Mouse (Mus musculus) MEL (cell line): ENCODE data around the gene Pde10a. TPM values are rescaled to one million over a fixed set of nuclear protein-coding genes. Genes with fewer than 3 reads are reported as not detected.

Source experiments
- DNase-seq: peaks from one replicate; pipeline ENCODE4 v3.0.0; 2011; ENCODE audit warnings: low read depth, low spot score
- H3K27ac ChIP-seq: 2 replicates; pipeline ENCODE4 v1.5.1; 2012; ENCODE audit warnings: low read depth, mild to moderate bottlenecking, control low read depth, low read length, moderate library complexity; ENCODE audit not compliant: control insufficient read depth
- H3K27me3 ChIP-seq, 2 experiments: fragments of 150-350 bp in 1 of 2; sonication (generic) in 1 of 2; 2 replicates each; pipeline ENCODE4 v1.6.1; 2012; ENCODE audit warnings: low read length in 2 of 2, mild to moderate bottlenecking in 2 of 2, improper control_type of control experiment in 1 of 2, moderate library complexity in 1 of 2; ENCODE audit not compliant: insufficient read depth in 2 of 2, control insufficient read depth in 1 of 2
- H3K36me3 ChIP-seq, 2 experiments: 2 replicates each; pipeline ENCODE4 v1.6.1; 2012 to 2014; ENCODE audit warnings: low read length in 2 of 2, improper control_type of control experiment in 1 of 2, inconsistent platforms in 1 of 2, mild to moderate bottlenecking in 1 of 2; ENCODE audit not compliant: insufficient read depth in 2 of 2, control insufficient read depth in 1 of 2
- H3K4me1 ChIP-seq, 2 experiments: fragments of 150-350 bp in 1 of 2; sonication (generic) in 1 of 2; 2 replicates each; pipeline ENCODE4 v1.6.1; 2012; ENCODE audit warnings: low read length in 2 of 2, improper control_type of control experiment in 1 of 2, mild to moderate bottlenecking in 1 of 2; ENCODE audit not compliant: insufficient read depth in 2 of 2, control insufficient read depth in 1 of 2
- H3K4me3 ChIP-seq, 2 experiments: fragments of 150-350 bp in 1 of 2; sonication (generic) in 1 of 2; 2 replicates each; pipeline ENCODE4 v1.5.1; 2012; ENCODE audit warnings: low read depth in 2 of 2, low read length in 2 of 2, mild to moderate bottlenecking in 2 of 2, moderate library complexity in 2 of 2, control low read depth in 1 of 2, improper control_type of control experiment in 1 of 2; ENCODE audit not compliant: control insufficient read depth in 1 of 2, insufficient read depth in 1 of 2
- H3K79me2 ChIP-seq: 2 replicates; pipeline ENCODE4 v1.6.1; 2012; ENCODE audit warnings: mild to moderate bottlenecking, low read length, moderate library complexity; ENCODE audit not compliant: control insufficient read depth, poor library complexity, insufficient read depth
- H3K9ac ChIP-seq: 2 replicates; pipeline ENCODE4 v1.6.1; 2012; ENCODE audit warnings: low read depth, mild to moderate bottlenecking, control low read depth, low read length, moderate library complexity; ENCODE audit not compliant: control insufficient read depth, poor library complexity, severe bottlenecking
- H3K9me3 ChIP-seq: fragments of 150-350 bp; sonication (generic); replicated peaks from 2 replicates; pipeline ENCODE4 v1.6.1; 2012; ENCODE audit warnings: mild to moderate bottlenecking, low read length, improper control_type of control experiment, moderate library complexity; ENCODE audit not compliant: insufficient read depth
- BHLHE40 ChIP-seq: IDR thresholded peaks from 2 replicates; pipeline ENCODE4 v1.6.1; 2012; ENCODE audit warnings: low read depth, mild to moderate bottlenecking, inconsistent platforms, low read length, improper control_type of control experiment, borderline replicate concordance
- CHD1 ChIP-seq: IDR thresholded peaks from 2 replicates; pipeline ENCODE4 v1.6.1; 2012; ENCODE audit warnings: low read depth, mild to moderate bottlenecking, inconsistent platforms, low read length, improper control_type of control experiment
- CHD2 ChIP-seq: IDR thresholded peaks from 2 replicates; pipeline ENCODE4 v1.6.1; 2011; ENCODE audit warnings: low read length, improper control_type of control experiment
- ELF1 ChIP-seq: IDR thresholded peaks from 2 replicates; pipeline ENCODE4 v1.6.1; 2014; ENCODE audit warnings: low read depth, mild to moderate bottlenecking, inconsistent platforms, low read length, improper control_type of control experiment, moderate library complexity
- GABPA ChIP-seq: IDR thresholded peaks from 2 replicates; pipeline ENCODE4 v1.6.1; 2012; ENCODE audit warnings: low read depth, mild to moderate bottlenecking, inconsistent platforms, low read length, improper control_type of control experiment, moderate library complexity
- GATA1 ChIP-seq: IDR thresholded peaks from 2 replicates; pipeline ENCODE4 v1.6.1; 2011; ENCODE audit warnings: low read depth, low read length, improper control_type of control experiment
- HCFC1 ChIP-seq: IDR thresholded peaks from 2 replicates; pipeline ENCODE4 v1.6.1; 2012; ENCODE audit warnings: low read depth, mild to moderate bottlenecking, inconsistent platforms, low read length, improper control_type of control experiment, moderate library complexity
- MAFK ChIP-seq: IDR thresholded peaks from 2 replicates; pipeline ENCODE4 v1.6.1; 2011; ENCODE audit warnings: low read depth, mild to moderate bottlenecking, low read length, improper control_type of control experiment, borderline replicate concordance
- MAX ChIP-seq: IDR thresholded peaks from 2 replicates; pipeline ENCODE4 v1.6.1; 2011; ENCODE audit warnings: low read length, improper control_type of control experiment
- MAZ ChIP-seq: IDR thresholded peaks from 2 replicates; pipeline ENCODE4 v1.6.1; 2012; ENCODE audit warnings: low read depth, mild to moderate bottlenecking, inconsistent platforms, low read length, improper control_type of control experiment
- MXI1 ChIP-seq: IDR thresholded peaks from 2 replicates; pipeline ENCODE4 v1.6.1; 2011; ENCODE audit warnings: mild to moderate bottlenecking, low read depth, low read length, improper control_type of control experiment
- NELFE ChIP-seq: IDR thresholded peaks from 2 replicates; pipeline ENCODE4 v1.6.1; 2011; ENCODE audit warnings: low read depth, low read length, improper control_type of control experiment
- POLR2A ChIP-seq, 2 experiments: IDR thresholded peaks; 2 replicates each; pipeline ENCODE4 v1.6.1; 2011 to 2012; ENCODE audit warnings: low read length in 2 of 2, mild to moderate bottlenecking in 2 of 2, control low read depth in 1 of 2, improper control_type of control experiment in 1 of 2, low read depth in 1 of 2, moderate library complexity in 1 of 2; ENCODE audit not compliant: control insufficient read depth in 1 of 2, insufficient read depth in 1 of 2, poor library complexity in 1 of 2
- RCOR1 ChIP-seq: IDR thresholded peaks from 2 replicates; pipeline ENCODE4 v1.6.1; 2012; ENCODE audit warnings: low read depth, mild to moderate bottlenecking, inconsistent platforms, low read length, improper control_type of control experiment
- SIN3A ChIP-seq: IDR thresholded peaks from 2 replicates; pipeline ENCODE4 v1.6.1; 2012; ENCODE audit warnings: low read length, improper control_type of control experiment, inconsistent platforms
- TAL1 ChIP-seq: IDR thresholded peaks from 2 replicates; pipeline ENCODE4 v1.6.1; 2012; ENCODE audit warnings: mild to moderate bottlenecking, inconsistent platforms, low read length, moderate library complexity, mixed read lengths
- TBP ChIP-seq: IDR thresholded peaks from 2 replicates; pipeline ENCODE4 v1.8.0; 2011; ENCODE audit warnings: low read depth, low read length, improper control_type of control experiment
- UBTF ChIP-seq: IDR thresholded peaks from 2 replicates; pipeline ENCODE4 v1.6.1; 2012; ENCODE audit warnings: low read depth, mild to moderate bottlenecking, inconsistent platforms, low read length, improper control_type of control experiment, moderate library complexity, borderline replicate concordance; ENCODE audit not compliant: insufficient read depth
- USF2 ChIP-seq, 2 experiments: IDR thresholded peaks; 2 replicates each; pipeline ENCODE4 v1.6.1; 2011 to 2012; ENCODE audit warnings: improper control_type of control experiment in 2 of 2, low read length in 2 of 2, borderline replicate concordance in 1 of 2, inconsistent platforms in 1 of 2, low read depth in 1 of 2, mild to moderate bottlenecking in 1 of 2; ENCODE audit not compliant: insufficient read depth in 1 of 2
- ZKSCAN1 ChIP-seq: IDR thresholded peaks from 2 replicates; pipeline ENCODE4 v1.6.1; 2012; ENCODE audit warnings: low read depth, mild to moderate bottlenecking, inconsistent platforms, low read length, improper control_type of control experiment, moderate library complexity
- ZMIZ1 ChIP-seq: IDR thresholded peaks from 2 replicates; pipeline ENCODE4 v1.6.1; 2012; ENCODE audit warnings: low read depth, mild to moderate bottlenecking, inconsistent platforms, low read length, improper control_type of control experiment, moderate library complexity
- ZNF384 ChIP-seq: IDR thresholded peaks from 2 replicates; pipeline ENCODE4 v1.6.1; 2012; ENCODE audit warnings: low read depth, mild to moderate bottlenecking, inconsistent platforms, low read length, improper control_type of control experiment
- polyA plus RNA-seq, 2 experiments: library from polyadenylated mRNA; stranded (reverse) in 1 of 2; unstranded in 1 of 2; fragments of >175 nt in 1 of 2; fragments of >200 nt in 1 of 2; gene quantifications; 2 replicates each; pipeline versions ENCODE4 v1.2.1 to v1.2.4; 2012; ENCODE audit warnings: low replicate concordance in 2 of 2, low read depth in 1 of 2; ENCODE audit not compliant: insufficient read length in 2 of 2, insufficient read depth in 1 of 2, missing spikeins in 1 of 2
- total RNA-seq: library from RNA; depleted of rRNA; stranded (reverse); fragments of 300-350 nt; gene quantifications from 2 replicates; pipeline ENCODE4 v1.2.3, GENCODE M21; 2012

Pde10a gene
- total and polyA plus RNA-seq, 3 experiments: 3.1 to 6.9 TPM; not detected in 1

- Histone ChIP-seq H3K36me3 (peaks cover 0 to 5% of the 10 kb centered on the region in 2 experiments; a peak in 2 of 4 replicates), H3K4me3 (no peak overlapping the region), H3K27ac (no peak overlapping the region), H3K27me3 (no peaks in the 10 kb centered on the region), H3K4me1 (peaks cover 2 to 8% of the 10 kb centered on the region in 2 experiments), H3K9ac (no peak overlapping the region), H3K79me2 (no peaks in the 10 kb centered on the region), H3K9me3 (no peaks in the 10 kb centered on the region)
- no peak for DNase-seq
- TF ChIP-seq GATA1: no peak
- no peak for TF ChIP-seq GABPA
- no peak for TF ChIP-seq BHLHE40
- no peak for TF ChIP-seq RCOR1
- TF ChIP-seq TAL1: no peak
- TF ChIP-seq CHD1: no peak
- TF ChIP-seq USF2 (IDR thresholded peaks at IDR 0.05; ENCODE audit: borderline replicate concordance in 1 of 2, insufficient read depth in 1 of 2, low read depth in 1 of 2, low read length in 2 of 2): no peak
- no peak for TF ChIP-seq CHD2
Observed at GRCm38 (mm10) chr17:8801083-8801854, 276.1 kb downstream of the Pde10a start.

GRCm38 (mm10) chr17:8801855-8802104 is 276.6 kb downstream of the Pde10a start:
- Histone ChIP-seq H3K4me3 (no peak overlapping the region), H3K9me3 (no peaks in the 10 kb centered on the region), H3K27me3 (no peaks in the 10 kb centered on the region), H3K79me2 (no peaks in the 10 kb centered on the region), H3K27ac (no peak overlapping the region), H3K36me3 (peaks cover 0 to 5% of the 10 kb centered on the region in 2 experiments; a peak in 2 of 4 replicates), H3K9ac (no peak overlapping the region), H3K4me1 (peaks cover 2 to 8% of the 10 kb centered on the region in 2 experiments)
- TF ChIP-seq ZMIZ1: no peak
- TF ChIP-seq ELF1: no peak
- TF ChIP-seq TBP: no peak
- TF ChIP-seq MAX: no peak
- no peak for TF ChIP-seq SIN3A
- no peak for TF ChIP-seq MAZ
- no peak for TF ChIP-seq HCFC1
- TF ChIP-seq TAL1: no peak
- no peak for TF ChIP-seq MXI1
- TF ChIP-seq CHD2: no peak
- no peak for TF ChIP-seq NELFE
- TF ChIP-seq ZKSCAN1: no peak
- TF ChIP-seq POLR2A (IDR thresholded peaks at IDR 0.05; ENCODE audit: control insufficient read depth in 1 of 2, insufficient read depth in 1 of 2, low read depth in 1 of 2, low read length in 2 of 2, poor library complexity in 1 of 2): no peak
- no peak for TF ChIP-seq MAFK
- no peak for TF ChIP-seq UBTF
- no peak for TF ChIP-seq ZNF384
- no peak for DNase-seq
